Mouse (Mus musculus): Measurements from ENCODE around the gene Acvr2a. TPM values are rescaled to one million over a fixed set of nuclear protein-coding genes. Genes with fewer than 3 reads are reported as not detected.

The Acvr2a gene
- polyA plus RNA-seq, 1 experiment from 2014 or later, result 39.7 TPM

DNA sequence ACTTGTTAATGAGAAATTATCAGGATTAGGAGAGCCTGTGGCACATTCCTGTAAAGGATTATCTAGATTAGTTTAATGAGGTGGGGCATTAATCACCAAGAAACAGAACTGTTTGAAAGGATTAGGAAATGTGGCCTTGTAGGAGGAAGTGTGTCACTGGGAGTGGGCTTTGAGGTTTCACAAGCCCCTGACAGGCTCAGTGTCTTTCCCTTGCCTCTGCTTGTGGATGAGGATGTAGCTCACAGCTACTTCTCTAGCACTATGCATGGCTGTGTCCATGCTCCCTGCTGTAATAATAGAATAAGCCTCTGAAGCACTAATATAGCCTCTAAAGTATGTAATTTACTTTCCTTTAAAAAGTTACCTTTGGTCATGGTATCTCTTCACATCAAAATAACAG, 101.9 kb downstream of the Acvr2a start:
- Histone ChIP-seq H3K9me3 (replicated peaks; ENCODE audit: control insufficient read depth, low read length) (no peaks in the 10 kb centered on the region), H3K4me3 (ENCODE audit: low read depth, low read length) (no peak overlapping the region), H3K4me2 (ENCODE audit: low read length) (no peak overlapping the region), H3K27me3 (replicated peaks; ENCODE audit: control insufficient read depth, insufficient read depth, low read length) (no peaks in the 10 kb centered on the region), H3K27ac (ENCODE audit: low read depth, low read length) (no peak overlapping the region), H3K4me1 (ENCODE audit: control insufficient read depth, insufficient read depth, low read length) (no peaks in the 10 kb centered on the region), H3K36me3 (ENCODE audit: control insufficient read depth, insufficient read depth, low read length) (peaks cover 28% of the 10 kb centered on the region), H3K9ac (ENCODE audit: low read length) (no peak overlapping the region)
- DNase-seq (ENCODE audit: low spot score), result no peak
- ATAC-seq, result no peak

- 92% methylated on average over 2 of the region's 2 CpGs for WGBS
- H3K9me3 ChIP-seq (replicated peaks; ENCODE audit: control insufficient read depth, low read length), result no peaks in the 10 kb centered on the region
- no peak for ATAC-seq
Observed at GRCm38 (mm10) chr2:48935058-48935457, 121.1 kb downstream of the Acvr2a start.

GRCm38 (mm10) chr2:48947761-48948160, 133.9 kb downstream of the Acvr2a start:
- ATAC-seq, result no peak

More at GRCm38 (mm10) chr2:48935058-48935457, 121.1 kb downstream of the Acvr2a start:
- Histone ChIP-seq H3K4me3 (ENCODE audit: low read depth, low read length) (no peak overlapping the region), H3K27me3 (replicated peaks; ENCODE audit: control insufficient read depth, insufficient read depth, low read length) (no peaks in the 10 kb centered on the region), H3K4me1 (ENCODE audit: control insufficient read depth, insufficient read depth, low read length) (no peaks in the 10 kb centered on the region), H3K4me2 (ENCODE audit: low read length) (no peak overlapping the region), H3K27ac (ENCODE audit: low read depth, low read length) (no peak overlapping the region), H3K9ac (ENCODE audit: low read length) (no peak overlapping the region), H3K36me3 (ENCODE audit: control insufficient read depth, insufficient read depth, low read length) (peaks cover 22% of the 10 kb centered on the region)
- no peak for DNase-seq (ENCODE audit: low spot score)

GRCm38 (mm10) chr2:48948841-48949584, 135.1 kb downstream of the Acvr2a start, which contains the start of gene Mbd5:
Gene Mbd5, plus strand, starts transcription at chr2:48949508.
- H3K27ac ChIP-seq (ENCODE audit: low read depth, low read length), result peak within 1 kb of the TSS; percentile 95
- no peaks in the 10 kb centered on the region for H3K36me3 ChIP-seq (ENCODE audit: control insufficient read depth, insufficient read depth, low read length)
- DNase-seq (ENCODE audit: low spot score) (peak; percentile 100), ATAC-seq (peak; percentile 98)
- no peaks in the 10 kb centered on the region for H3K27me3 ChIP-seq (replicated peaks; ENCODE audit: control insufficient read depth, insufficient read depth, low read length)
- peak within 1 kb of the TSS; percentile 86 for H3K4me3 ChIP-seq (ENCODE audit: low read depth, low read length)
- H3K9ac ChIP-seq (ENCODE audit: low read length), result peak within 1 kb of the TSS; percentile 91
- H3K4me2 ChIP-seq (ENCODE audit: low read length), result peak within 1 kb of the TSS; percentile 83
- under 1% methylated on average over 48 of the region's 49 CpGs for WGBS
- peaks cover 6% of the 10 kb centered on the region for H3K4me1 ChIP-seq (ENCODE audit: control insufficient read depth, insufficient read depth, low read length)
- no peaks in the 10 kb centered on the region for H3K9me3 ChIP-seq (replicated peaks; ENCODE audit: control insufficient read depth, low read length)

More at GRCm38 (mm10) chr2:48947761-48948160, 133.9 kb downstream of the Acvr2a start:
- Histone ChIP-seq H3K9me3 (replicated peaks; ENCODE audit: control insufficient read depth, low read length) (no peaks in the 10 kb centered on the region), H3K9ac (ENCODE audit: low read length) (no peak overlapping the region), H3K27me3 (replicated peaks; ENCODE audit: control insufficient read depth, insufficient read depth, low read length) (no peaks in the 10 kb centered on the region), H3K4me3 (ENCODE audit: low read depth, low read length) (peak overlapping the region; percentile 86), H3K4me1 (ENCODE audit: control insufficient read depth, insufficient read depth, low read length) (peaks cover 6% of the 10 kb centered on the region), H3K4me2 (ENCODE audit: low read length) (peak overlapping the region; percentile 83), H3K36me3 (ENCODE audit: control insufficient read depth, insufficient read depth, low read length) (no peaks in the 10 kb centered on the region), H3K27ac (ENCODE audit: low read depth, low read length) (no peak overlapping the region)
- no peak for DNase-seq (ENCODE audit: low spot score)
- 74% methylated on average over 3 of the region's 3 CpGs for WGBS

DNA sequence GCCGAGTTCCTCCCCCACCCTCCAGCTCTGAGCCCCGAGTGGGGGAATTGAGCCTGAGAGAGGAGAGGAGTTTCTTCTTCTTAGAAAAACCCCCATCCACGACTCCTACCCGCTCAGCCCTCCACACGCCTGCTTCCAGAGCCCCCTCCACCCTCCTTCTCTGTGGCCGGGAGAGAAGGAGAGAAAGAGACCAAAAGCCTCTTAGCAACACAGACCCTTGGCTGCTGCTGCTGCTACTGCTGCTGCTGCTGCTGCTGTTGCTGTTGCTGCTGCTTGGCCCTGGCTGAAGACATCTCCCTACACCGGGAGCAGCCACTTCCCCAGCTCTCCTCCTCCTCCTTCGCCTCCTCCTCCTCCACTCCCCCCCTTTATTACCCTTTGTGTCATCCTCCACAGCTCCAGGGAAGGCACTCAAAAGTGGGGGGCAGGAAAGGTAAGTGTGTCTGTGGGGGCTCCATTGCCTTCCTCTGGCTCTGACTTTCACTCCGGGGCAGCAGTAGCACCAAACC, 135.9 kb downstream of the Acvr2a start:
- Histone ChIP-seq H3K9ac (ENCODE audit: low read length) (peak overlapping the region; percentile 90), H3K27me3 (replicated peaks; ENCODE audit: control insufficient read depth, insufficient read depth, low read length) (no peaks in the 10 kb centered on the region), H3K27ac (ENCODE audit: low read depth, low read length) (peak overlapping the region; percentile 95), H3K4me1 (ENCODE audit: control insufficient read depth, insufficient read depth, low read length) (peaks cover 6% of the 10 kb centered on the region), H3K4me2 (ENCODE audit: low read length) (peak overlapping the region; percentile 65), H3K9me3 (replicated peaks; ENCODE audit: control insufficient read depth, low read length) (no peaks in the 10 kb centered on the region), H3K4me3 (ENCODE audit: low read depth, low read length) (peak overlapping the region; percentile 86), H3K36me3 (ENCODE audit: control insufficient read depth, insufficient read depth, low read length) (no peaks in the 10 kb centered on the region)
- DNase-seq (ENCODE audit: low spot score) (no peak), ATAC-seq (peak; percentile 72)
- 0% methylated on average over 6 of the region's 9 CpGs for WGBS

- Histone ChIP-seq H3K4me2 (ENCODE audit: low read length) (peak within 1 kb of the TSS; percentile 65), H3K9ac (ENCODE audit: low read length) (peak within 1 kb of the TSS; percentile 91), H3K27ac (ENCODE audit: low read depth, low read length) (peak within 1 kb of the TSS; percentile 95), H3K4me3 (ENCODE audit: low read depth, low read length) (peak within 1 kb of the TSS; percentile 86), H3K27me3 (replicated peaks; ENCODE audit: control insufficient read depth, insufficient read depth, low read length) (no peaks in the 10 kb centered on the region), H3K9me3 (replicated peaks; ENCODE audit: control insufficient read depth, low read length) (no peaks in the 10 kb centered on the region), H3K4me1 (ENCODE audit: control insufficient read depth, insufficient read depth, low read length) (peaks cover 6% of the 10 kb centered on the region), H3K36me3 (ENCODE audit: control insufficient read depth, insufficient read depth, low read length) (no peaks in the 10 kb centered on the region)
- 0% methylated on average over 2 of the region's 2 CpGs for WGBS
- no peak for ATAC-seq
- no peak for DNase-seq (ENCODE audit: low spot score)
Observed at GRCm38 (mm10) chr2:48950252-48950315, 136.2 kb downstream of the Acvr2a start, which contains the start of gene Orc4. Gene Orc4, minus strand, starts transcription at chr2:48950277.

GRCm38 (mm10) chr2:48950316-48950880, 136.5 kb downstream of the Acvr2a start:
- Histone ChIP-seq H3K9me3 (replicated peaks; ENCODE audit: control insufficient read depth, low read length) (no peaks in the 10 kb centered on the region), H3K27ac (ENCODE audit: low read depth, low read length) (peak overlapping the region; percentile 95), H3K4me1 (ENCODE audit: control insufficient read depth, insufficient read depth, low read length) (peaks cover 6% of the 10 kb centered on the region), H3K36me3 (ENCODE audit: control insufficient read depth, insufficient read depth, low read length) (no peaks in the 10 kb centered on the region), H3K4me3 (ENCODE audit: low read depth, low read length) (peak overlapping the region; percentile 86), H3K9ac (ENCODE audit: low read length) (peak overlapping the region; percentile 90), H3K27me3 (replicated peaks; ENCODE audit: control insufficient read depth, insufficient read depth, low read length) (no peaks in the 10 kb centered on the region), H3K4me2 (ENCODE audit: low read length) (peak overlapping the region; percentile 65)
- 10% methylated on average over 6 of the region's 6 CpGs for WGBS
- ATAC-seq (no peak), DNase-seq (ENCODE audit: low spot score) (peak; percentile 27)

Other genes starting within 250 kb of the Acvr2a start
- 27.2 and 34.2 TPM in 2 replicates for gene Mbd5, start 135.4 kb downstream of the Acvr2a start, polyA plus RNA-seq (2014; fragmentation: Nextera tagmentation; extraction: Ambion mirVana)
- 96.1 and 107 TPM in 2 replicates for gene Orc4, start 136.2 kb downstream of the Acvr2a start, polyA plus RNA-seq (2014; fragmentation: Nextera tagmentation; extraction: Ambion mirVana)